Mouse (Mus musculus): ENCODE data around the gene Hdac2.
A peak's percentile ranks its signal among the peaks of the same experiment; 100 is the strongest.

Hdac2 gene

DNA sequence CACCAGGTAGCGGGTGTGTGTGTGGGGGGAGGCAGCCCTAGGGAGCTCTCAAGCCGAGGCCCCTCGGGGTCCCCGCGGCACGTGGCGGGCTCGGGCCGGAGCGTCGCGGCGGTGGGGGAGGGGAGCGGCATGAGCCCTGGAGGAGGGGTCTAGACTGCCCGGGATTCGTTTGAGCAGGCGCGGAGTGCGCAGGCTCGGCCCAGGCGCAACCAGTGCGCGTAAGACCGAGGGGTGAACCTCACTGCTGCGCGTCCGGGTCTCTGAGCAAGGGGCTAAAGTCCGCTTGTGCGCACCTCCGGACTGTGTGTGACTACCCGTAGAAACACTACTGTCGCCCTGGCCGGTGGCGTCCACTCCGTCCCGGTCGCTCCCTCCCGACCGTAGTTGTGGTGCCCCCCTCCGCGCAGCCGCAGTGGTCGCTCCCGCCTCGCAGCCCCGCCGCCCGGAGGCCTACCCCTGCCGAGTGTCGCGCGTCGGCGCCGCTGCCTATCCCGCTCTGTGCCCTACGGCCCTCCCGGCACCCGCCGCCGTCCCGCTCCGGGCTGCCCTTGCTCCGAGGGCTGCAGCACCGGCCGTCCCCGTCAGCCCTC is at the start of gene Hdac2:
Gene Hdac2 (plus strand): TSS at position 459 of the 590 bp plus-strand sequence.
- peak; percentile 93 for DNase-seq

DNA sequence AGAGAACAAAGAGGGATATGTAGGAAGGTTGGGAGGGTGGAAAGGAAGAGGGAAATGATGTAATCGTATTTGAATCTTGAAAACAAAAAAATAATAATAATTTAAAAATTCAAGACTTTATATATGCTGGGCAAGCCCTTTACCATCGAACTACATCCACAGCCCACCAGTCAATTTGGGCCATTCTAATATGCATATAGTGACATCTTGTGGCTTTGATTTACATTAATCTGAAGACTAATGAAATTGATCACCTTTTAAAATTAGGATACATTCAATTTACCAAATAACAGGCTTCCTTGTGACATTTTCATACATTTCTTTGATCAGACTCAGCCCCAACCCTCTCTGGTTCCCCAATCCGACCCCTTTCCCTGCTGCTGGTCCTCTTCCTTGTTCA is 46.1 kb upstream of the Hdac2 start:
- DNase-seq, result no peak

DNA sequence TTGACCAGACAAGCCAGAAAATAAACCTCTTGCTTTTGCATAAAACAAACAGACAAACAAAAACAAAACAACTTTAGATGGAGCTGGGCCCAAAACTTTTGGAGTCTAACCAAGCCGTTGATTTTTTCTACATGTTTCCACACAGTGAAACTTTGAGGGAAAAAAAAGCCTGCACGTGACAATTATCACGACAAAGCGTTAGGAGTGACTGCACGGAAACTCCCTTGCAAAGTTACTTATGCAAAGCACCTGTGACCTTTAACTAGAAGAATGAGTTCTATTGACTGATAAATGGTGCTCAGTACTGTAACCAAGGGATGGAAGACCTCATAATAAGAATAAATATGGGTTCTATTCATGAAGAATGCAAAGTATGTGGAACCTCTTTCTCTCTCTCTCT is 38.5 kb upstream of the Hdac2 start:
- no peak for DNase-seq

DNA sequence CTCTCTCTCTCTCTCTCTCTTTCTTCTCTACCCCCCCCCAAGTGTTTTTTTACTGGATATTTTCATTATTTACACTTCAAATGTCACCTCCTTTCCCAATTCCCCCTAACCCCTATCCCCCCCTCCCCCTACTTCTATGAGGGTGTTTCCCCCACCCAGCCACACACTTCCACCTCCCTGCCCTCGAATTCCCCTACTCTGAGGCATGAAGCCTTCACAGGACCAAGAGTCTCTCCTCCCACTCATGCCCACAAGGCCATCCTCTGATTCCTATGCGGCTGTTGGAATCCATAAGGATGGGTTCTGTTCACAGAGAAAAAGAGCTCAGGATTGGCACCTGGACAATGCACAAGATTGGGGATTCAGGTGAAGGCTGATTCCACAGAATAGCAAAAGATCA is 38.1 kb upstream of the Hdac2 start:
- no peak for DNase-seq

DNA sequence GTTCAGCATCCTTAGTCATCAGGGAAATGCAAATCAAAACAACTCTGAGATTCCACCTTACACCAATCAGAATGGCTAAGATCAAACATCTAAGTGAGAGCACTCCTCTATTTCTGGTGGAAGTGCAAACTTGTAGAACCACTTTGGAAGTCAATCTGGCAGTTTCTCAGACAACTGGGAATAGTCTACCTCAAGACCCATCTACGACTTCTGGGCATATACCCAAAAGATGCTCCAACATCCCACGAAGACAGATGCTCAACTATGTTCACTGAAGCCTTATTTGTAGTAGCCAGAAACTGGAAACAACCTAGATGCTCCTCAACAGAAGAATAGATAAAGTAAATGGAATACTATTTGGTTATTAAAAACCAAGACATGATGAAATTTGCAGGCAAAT is 22.6 kb upstream of the Hdac2 start:
- DNase-seq, result no peak

DNA sequence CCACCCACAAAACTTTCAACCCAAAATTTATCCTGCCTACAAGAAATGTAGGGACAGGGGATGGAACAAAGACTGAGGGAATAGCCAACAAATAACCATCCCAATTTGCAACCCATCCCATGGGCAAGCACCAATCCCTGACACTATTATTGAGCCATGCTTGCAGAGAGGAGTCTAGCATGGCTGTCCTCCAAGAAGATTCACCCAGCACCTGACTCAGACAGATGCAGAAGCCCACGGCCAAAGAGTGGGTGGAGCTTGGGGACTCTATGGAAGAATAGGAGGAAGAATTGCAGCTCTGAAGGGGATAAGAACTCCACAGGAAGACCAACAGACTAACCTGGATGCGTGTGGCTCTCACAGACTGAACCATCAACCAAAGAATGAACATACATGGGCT is 21.7 kb upstream of the Hdac2 start:
- no peak for DNase-seq

DNA sequence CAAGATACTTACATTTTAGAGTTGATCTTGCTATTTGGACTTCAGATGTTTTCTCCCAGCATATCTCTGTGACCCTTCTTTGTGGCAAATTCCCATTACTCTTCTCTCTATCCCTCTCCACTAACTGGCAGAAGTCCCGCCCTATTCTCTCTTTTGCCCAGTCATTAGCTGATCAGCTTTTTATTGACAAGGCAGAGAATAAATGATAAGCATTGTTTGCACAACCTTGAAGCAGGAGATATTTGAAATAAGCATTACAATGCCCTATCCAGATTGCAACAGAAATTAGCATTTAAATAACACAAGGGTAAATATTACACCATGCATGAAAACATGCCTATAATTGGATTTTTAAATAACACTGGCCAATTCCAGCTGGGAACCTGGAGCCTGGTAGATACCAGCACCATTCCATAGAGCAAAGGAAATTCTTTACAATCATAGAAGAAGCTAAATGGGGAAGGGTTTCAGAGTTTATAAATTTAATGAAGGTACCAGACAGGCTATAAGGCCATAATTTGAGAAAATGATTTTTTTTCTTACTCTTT is 14.7 kb upstream of the Hdac2 start:
- no peak for DNase-seq

DNA sequence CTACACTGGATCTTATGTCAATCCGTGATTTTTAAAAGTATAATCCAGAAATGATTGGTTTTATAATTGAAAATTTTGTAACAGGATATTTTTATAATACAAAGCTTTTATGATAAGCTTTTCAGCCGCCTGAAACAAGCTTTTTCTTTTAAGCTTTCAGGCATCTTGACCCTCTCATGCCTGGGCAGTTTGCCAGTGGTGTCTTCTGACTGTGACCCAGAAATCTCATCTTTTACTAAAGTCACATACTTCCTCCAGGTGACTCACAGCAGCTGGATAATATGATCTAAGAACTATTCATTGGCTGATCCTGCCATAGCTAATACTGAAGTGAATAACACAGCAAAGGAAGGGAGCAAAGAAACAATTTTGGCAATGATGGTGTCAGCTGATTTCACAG is 9.9 kb upstream of the Hdac2 start:
- peak; percentile 31 for DNase-seq

DNA sequence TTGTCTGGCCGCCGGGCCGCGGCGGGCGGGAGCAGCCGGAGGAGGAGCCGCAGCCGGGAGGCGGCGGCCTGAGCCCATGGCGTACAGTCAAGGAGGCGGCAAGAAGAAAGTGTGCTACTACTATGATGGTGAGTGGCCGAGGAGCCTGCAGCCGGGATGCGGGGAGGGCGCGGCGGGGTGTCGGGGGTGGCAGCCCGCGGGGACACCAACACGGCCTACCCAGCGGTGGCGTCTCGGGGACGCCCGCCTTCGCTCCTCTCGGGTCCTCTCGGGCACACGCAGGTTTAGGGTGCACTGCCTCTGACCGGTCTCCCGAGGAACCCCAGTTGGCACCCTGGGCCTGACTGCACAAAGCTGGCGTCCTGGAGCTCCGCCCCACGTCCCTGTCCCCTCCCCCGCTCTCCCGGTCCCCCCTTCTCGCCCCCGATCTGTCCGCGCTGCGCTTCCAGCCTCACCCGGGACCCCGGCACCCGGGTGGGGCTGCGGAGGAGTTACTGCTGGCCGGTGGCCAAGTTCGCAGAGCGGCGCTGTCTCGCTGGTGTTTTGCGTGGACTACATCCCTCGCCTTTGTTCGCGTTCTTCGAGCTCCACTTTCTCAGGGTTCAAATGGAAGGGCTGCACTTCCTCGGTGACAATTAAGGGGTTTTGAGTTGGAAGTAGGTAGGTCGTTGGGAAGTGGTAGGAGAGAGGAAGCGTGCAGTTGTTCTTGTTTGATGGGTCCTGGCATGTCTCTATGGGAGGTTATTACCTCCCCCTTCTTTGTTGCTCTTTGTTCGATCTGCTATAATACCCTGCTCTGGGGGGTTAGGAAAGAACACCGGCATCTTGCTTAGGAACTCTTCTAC is 554 bp downstream of the Hdac2 start:
- peak; percentile 82 for DNase-seq

DNA sequence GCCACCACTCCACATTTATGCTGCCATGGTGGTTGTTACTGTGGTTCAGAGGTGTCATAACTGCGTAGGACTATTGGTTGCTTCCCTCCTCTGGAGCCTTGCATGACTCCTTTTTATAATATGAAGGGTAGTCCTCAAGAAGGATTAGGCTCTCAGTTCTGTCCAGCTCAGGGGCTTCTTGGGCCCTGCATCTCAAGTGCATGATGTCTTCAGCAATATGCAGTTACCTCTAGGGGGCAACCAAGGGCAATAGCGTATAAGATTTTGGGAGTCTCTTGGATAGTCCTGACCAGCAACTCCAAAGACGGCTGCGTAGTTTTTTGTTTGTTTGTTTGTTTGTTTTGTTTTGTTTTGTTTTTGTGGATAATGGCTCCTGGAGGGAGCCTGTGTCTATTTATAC is 7.5 kb downstream of the Hdac2 start:
- DNase-seq, result no peak

DNA sequence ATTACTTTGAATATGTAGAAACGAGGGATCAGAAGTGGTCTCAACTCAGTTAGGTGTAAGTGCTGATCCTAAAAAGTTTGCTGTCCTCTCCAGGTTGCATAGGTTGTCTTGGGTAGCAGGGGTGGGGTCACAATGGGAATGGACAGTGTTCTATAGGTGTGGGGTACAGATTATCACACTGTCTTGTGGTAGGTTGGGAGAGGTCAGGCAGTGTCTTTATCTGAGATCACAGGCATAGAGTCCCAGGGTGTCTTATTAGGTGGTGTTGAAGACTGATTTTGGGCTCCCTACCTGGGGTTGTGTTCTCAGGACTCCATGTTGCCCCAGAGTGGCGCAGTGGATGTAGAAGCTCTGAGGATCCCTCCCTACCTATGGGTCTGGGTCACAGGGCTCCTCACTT is 17.8 kb downstream of the Hdac2 start:
- no peak for DNase-seq

DNA sequence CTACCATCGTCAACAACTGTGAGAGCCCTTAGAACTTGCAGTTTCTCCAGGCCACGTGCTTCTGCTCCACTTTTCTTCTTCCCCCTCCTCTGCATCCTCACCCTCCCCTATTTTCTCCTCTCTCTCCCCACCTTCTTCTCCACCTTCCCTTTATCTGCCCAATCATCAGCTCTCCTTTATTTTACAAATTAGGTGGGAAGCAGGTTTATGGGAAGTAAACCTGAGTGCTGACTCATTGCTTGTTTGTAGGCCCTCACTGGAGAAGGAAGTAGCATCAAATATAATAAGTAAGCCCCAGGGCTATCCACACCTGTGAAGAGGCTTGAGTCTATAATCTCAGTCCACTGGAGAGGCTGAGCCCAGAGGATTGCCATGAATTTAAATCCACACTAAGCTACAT is 26.5 kb downstream of the Hdac2 start:
- no peak for DNase-seq

DNA sequence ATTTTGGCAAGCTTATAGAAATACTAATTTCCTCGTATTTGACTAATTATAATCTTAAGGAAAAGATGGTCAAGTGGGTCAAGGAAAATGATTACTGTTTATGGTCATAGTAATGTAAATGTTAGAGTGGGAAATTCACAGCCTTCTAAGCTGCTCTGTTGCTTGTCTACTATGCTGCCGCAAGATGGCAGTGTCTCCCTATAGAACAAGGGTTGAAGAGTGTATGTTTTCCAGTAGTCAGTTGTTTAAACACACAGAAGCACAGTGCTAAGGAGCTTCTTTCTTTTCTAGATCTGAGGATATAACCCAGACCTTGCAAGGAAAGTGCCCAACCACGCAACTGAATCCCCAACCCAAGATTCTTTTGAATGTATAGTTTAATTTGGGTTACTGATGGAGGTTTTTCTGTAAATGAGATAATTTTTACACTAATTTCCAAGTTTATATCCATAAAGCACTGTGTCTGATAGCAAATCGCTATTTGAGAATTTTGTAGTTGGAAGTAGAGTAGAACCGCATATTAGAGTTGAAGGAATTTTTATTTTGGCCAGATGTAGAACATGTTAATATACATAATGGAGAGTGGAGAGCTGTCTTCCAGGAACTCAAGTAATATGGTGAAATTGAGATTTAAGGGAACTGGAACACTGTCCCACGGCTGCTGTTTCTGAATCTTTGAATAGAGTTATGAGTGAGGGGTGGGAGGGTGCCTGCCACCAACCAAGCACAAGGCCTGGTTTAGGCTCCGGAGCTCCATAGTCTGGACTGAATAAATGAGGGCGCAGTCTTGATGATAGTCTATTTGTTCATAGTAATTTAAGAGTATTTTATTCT is 40.1 kb downstream of the Hdac2 start:
- peak; percentile 84 for DNase-seq

DNA sequence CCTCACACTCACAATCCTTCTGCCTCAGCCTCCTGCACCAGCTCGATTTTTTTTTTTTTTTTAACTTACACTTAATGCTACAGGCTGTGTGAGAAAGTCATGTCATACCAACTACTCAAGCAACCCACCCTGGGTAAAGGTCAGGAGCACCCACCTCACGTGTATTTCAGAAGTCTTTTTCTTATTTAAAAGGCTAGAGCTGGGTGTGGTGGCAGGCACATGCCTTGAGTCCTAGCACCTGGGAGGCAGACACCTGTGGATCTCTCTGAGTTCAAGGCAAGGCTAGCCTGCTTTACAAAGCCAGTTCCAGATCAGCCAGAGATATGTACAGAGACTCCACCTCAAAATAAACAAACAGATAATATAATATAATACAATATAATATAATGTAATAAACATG is 41.4 kb downstream of the Hdac2 start:
- DNase-seq, result no peak

DNA sequence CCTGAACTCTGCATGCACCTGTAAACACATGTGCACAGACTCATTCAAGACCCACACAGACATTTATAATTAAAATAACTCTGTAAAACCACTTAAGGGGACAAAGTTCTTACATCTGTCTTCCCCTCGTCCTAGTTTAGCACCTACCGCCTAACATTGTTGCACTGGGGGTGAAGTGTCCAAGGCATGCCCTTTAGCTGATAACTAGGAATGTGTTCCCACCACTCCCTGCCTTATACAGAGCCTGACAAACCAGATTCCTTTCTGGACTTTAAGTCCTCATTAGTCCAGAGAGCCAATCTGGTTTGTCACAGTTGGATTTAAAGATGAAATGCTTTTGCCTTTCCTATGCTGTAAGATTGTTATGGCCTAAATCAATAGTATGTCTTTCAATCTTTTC is 41.9 kb downstream of the Hdac2 start:
- DNase-seq, result no peak

DNA sequence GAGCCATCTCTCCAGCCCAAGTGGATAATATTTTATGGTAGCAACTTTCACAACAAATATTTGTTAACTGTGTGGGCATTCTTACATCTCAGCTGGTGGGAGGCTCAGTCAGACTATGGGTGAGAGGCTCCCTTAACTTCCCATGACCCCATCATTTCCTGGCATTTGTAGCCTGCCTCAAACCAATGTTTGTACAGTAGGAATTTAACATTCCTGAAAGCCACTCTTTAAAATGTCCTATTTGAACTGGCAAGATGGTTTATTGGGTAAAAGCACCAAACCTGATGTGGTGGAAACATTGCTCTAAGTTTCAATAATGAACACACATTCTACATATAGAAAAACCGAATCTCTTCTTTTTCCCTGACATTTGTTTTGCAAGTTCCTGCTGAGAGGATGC is 50.0 kb downstream of the Hdac2 start:
- DNase-seq, result no peak

DNA sequence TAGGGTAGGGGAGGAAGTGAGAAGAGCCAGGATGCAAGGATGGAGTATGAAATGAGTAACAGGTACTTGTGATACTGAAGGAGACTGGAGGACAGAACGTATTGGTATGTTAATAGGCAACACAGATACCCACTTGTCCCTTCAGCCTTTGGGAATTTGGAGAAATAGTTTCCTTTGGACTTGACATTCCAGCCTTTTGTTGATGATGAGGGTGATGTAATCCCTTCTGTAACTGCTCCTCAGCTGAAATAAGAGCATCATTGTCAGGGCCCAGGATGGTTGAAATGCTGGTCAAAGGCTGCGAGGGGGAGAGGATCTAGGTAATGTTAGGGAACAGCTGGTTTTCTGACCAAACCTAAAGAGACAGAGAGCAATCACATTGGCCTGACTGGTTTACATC is 54.3 kb downstream of the Hdac2 start:
- no peak for DNase-seq

DNA sequence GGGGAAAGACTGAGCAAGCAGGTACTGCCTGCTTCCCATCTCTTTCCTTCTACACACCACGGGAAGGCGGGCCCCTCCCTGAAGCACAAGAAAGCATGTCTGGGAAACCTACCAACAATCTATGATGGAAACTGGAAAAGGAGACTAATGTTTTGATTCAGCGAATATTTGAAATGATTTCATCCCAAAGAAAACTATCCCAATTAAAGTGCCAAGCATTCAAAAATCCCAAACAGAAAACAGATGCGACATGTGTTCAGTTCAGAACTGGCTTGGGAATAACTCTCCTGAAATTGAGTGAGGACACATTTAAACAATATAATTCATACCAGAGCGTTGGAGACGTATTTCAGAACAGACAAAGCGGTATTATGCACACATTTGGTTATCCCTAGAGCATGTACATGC is 60.8 kb downstream of the Hdac2 start:
- peak; percentile 44 for DNase-seq

DNA sequence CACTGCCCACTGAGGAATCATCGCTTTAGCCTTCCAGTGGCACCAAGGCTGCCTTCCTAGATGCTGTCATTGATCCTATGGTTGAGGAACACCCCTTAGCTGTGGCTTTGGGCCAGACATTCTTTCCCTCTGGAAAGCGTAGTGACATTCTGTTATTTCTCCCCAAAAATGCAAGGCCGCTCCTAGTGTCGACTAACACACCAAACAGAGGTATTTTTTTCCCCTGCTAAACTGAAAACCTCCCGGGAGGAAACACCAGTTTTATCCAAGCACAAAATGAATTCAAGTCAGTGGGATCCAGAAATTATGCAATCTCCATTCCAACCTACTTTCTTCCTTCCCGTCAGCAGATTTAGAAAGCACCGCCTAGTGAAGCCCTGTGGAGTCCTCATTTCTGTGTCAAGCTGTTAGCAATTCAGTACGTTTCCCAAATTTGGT is 73.3 kb downstream of the Hdac2 start:
- DNase-seq, result no peak
